Mouse (Mus musculus): ENCODE data around the gene Neurl1a. TPM values are rescaled to one million over a fixed set of nuclear protein-coding genes. Genes with fewer than 3 reads are reported as not detected.

The Neurl1a gene
- polyA plus RNA-seq, 1 experiment from 2014 or later: 4.6 TPM

- H3K9ac ChIP-seq: no peak overlapping the region
- 94% methylated on average over 2 of the region's 2 CpGs for WGBS
These were observed 41.6 kb downstream of the Neurl1a start for GRCm38 (mm10) chr19:47220232-47220631.

GRCm38 (mm10) chr19:47221006-47221405, 42.4 kb downstream of the Neurl1a start:
- no peak overlapping the region for H3K27ac ChIP-seq
- no peak overlapping the region for H3K9ac ChIP-seq
- no peak overlapping the region for H3K4me3 ChIP-seq (replicated peaks)
- H3K4me2 ChIP-seq: no peak overlapping the region
- 74% methylated on average over 4 of the region's 4 CpGs for WGBS
- H3K4me1 ChIP-seq: peaks cover 10% of the 10 kb centered on the region; the same call in 1 of the 2 replicates
- no peaks in the 10 kb centered on the region for H3K9me3 ChIP-seq
- no peaks in the 10 kb centered on the region for H3K36me3 ChIP-seq (replicated peaks)
- no peak for ATAC-seq (ENCODE audit: low FRiP score)
- H3K27me3 ChIP-seq: no peaks in the 10 kb centered on the region; the same call in 1 of the 2 replicates

More at GRCm38 (mm10) chr19:47220232-47220631, 41.6 kb downstream of the Neurl1a start:
- no peak overlapping the region for H3K4me3 ChIP-seq (replicated peaks)
- peaks cover 10% of the 10 kb centered on the region; the same call in 1 of the 2 replicates for H3K4me1 ChIP-seq
- H3K27me3 ChIP-seq: no peaks in the 10 kb centered on the region; the same call in 1 of the 2 replicates
- H3K9me3 ChIP-seq: no peaks in the 10 kb centered on the region
- H3K36me3 ChIP-seq (replicated peaks): no peaks in the 10 kb centered on the region
- ATAC-seq (ENCODE audit: low FRiP score): no peak
- no peak overlapping the region for H3K4me2 ChIP-seq
- H3K27ac ChIP-seq: no peak overlapping the region

GRCm38 (mm10) chr19:47221500-47222153, 43.0 kb downstream of the Neurl1a start:
- ATAC-seq (ENCODE audit: low FRiP score): no peak
- Histone ChIP-seq H3K4me2 (no peak overlapping the region), H3K9ac (no peak overlapping the region), H3K4me3 (replicated peaks) (no peak overlapping the region), H3K9me3 (no peaks in the 10 kb centered on the region), H3K36me3 (replicated peaks) (no peaks in the 10 kb centered on the region), H3K27me3 (no peaks in the 10 kb centered on the region; the same call in 1 of the 2 replicates), H3K4me1 (peaks cover 10% of the 10 kb centered on the region; the same call in 1 of the 2 replicates), H3K27ac (no peak overlapping the region)
- 82% methylated on average over 7 of the region's 7 CpGs for WGBS

GRCm38 (mm10) chr19:47222154-47222840, 43.7 kb downstream of the Neurl1a start:
- H3K4me3 ChIP-seq (replicated peaks): no peak overlapping the region
- ATAC-seq (ENCODE audit: low FRiP score): no peak
- H3K36me3 ChIP-seq (replicated peaks): no peaks in the 10 kb centered on the region
- H3K4me1 ChIP-seq: peaks cover 10% of the 10 kb centered on the region; the same call in 1 of the 2 replicates
- no peaks in the 10 kb centered on the region for H3K9me3 ChIP-seq
- H3K27ac ChIP-seq: no peak overlapping the region
- H3K27me3 ChIP-seq: no peaks in the 10 kb centered on the region; the same call in 1 of the 2 replicates
- H3K4me2 ChIP-seq: no peak overlapping the region
- no peak overlapping the region for H3K9ac ChIP-seq
- WGBS: 88% methylated on average over 8 of the region's 8 CpGs

- 75% methylated on average over 15 of the region's 15 CpGs for WGBS
- Histone ChIP-seq H3K9me3 (no peaks in the 10 kb centered on the region), H3K4me3 (replicated peaks) (no peak overlapping the region), H3K4me2 (no peak overlapping the region), H3K27me3 (no peaks in the 10 kb centered on the region; the same call in 1 of the 2 replicates), H3K27ac (no peak overlapping the region), H3K36me3 (replicated peaks) (no peaks in the 10 kb centered on the region), H3K9ac (no peak overlapping the region), H3K4me1 (peaks cover 10% of the 10 kb centered on the region; the same call in 1 of the 2 replicates)
- no peak for ATAC-seq (ENCODE audit: low FRiP score)
These were observed 44.4 kb downstream of the Neurl1a start for GRCm38 (mm10) chr19:47222841-47223557.

GRCm38 (mm10) chr19:47224743-47225142, 46.1 kb downstream of the Neurl1a start:
- WGBS: 85% methylated on average over 4 of the region's 4 CpGs
- Histone ChIP-seq H3K36me3 (replicated peaks) (no peaks in the 10 kb centered on the region), H3K4me2 (no peak overlapping the region), H3K9me3 (no peaks in the 10 kb centered on the region), H3K27me3 (no peaks in the 10 kb centered on the region; the same call in 1 of the 2 replicates), H3K27ac (no peak overlapping the region), H3K4me3 (replicated peaks) (no peak overlapping the region), H3K9ac (no peak overlapping the region), H3K4me1 (peaks cover 24% of the 10 kb centered on the region)
- no peak for ATAC-seq (ENCODE audit: low FRiP score)

- ATAC-seq (ENCODE audit: low FRiP score): no peak
- WGBS: 89% methylated on average over 5 of the region's 5 CpGs
- Histone ChIP-seq H3K4me3 (replicated peaks) (no peak overlapping the region), H3K9ac (no peak overlapping the region), H3K9me3 (no peaks in the 10 kb centered on the region), H3K27me3 (no peaks in the 10 kb centered on the region; the same call in 1 of the 2 replicates), H3K36me3 (replicated peaks) (no peaks in the 10 kb centered on the region), H3K27ac (no peak overlapping the region), H3K4me1 (peaks cover 24% of the 10 kb centered on the region), H3K4me2 (no peak overlapping the region)
These were observed 47.2 kb downstream of the Neurl1a start for GRCm38 (mm10) chr19:47225791-47226190.

GRCm38 (mm10) chr19:47228725-47229252, 50.2 kb downstream of the Neurl1a start:
- 8% methylated on average over 13 of the region's 17 CpGs for WGBS
- Histone ChIP-seq H3K9ac (peak overlapping the region; percentile 44), H3K27ac (no peak overlapping the region), H3K27me3 (no peaks in the 10 kb centered on the region), H3K9me3 (no peaks in the 10 kb centered on the region), H3K4me2 (peak overlapping the region; percentile 46), H3K36me3 (replicated peaks) (no peaks in the 10 kb centered on the region), H3K4me1 (peaks cover 14% of the 10 kb centered on the region), H3K4me3 (replicated peaks) (no peak overlapping the region)
- ATAC-seq (ENCODE audit: low FRiP score): peak; percentile 49; the same call in 1 of the 2 replicates

GRCm38 (mm10) chr19:47229461-47229860, 50.8 kb downstream of the Neurl1a start:
- Histone ChIP-seq H3K36me3 (replicated peaks) (no peaks in the 10 kb centered on the region), H3K27ac (no peak overlapping the region), H3K4me2 (no peak overlapping the region), H3K9ac (no peak overlapping the region), H3K9me3 (no peaks in the 10 kb centered on the region), H3K4me3 (replicated peaks) (no peak overlapping the region), H3K27me3 (no peaks in the 10 kb centered on the region), H3K4me1 (peaks cover 14% of the 10 kb centered on the region)
- ATAC-seq (ENCODE audit: low FRiP score): no peak
- WGBS: 83% methylated on average over 5 of the region's 5 CpGs

GRCm38 (mm10) chr19:47230082-47230481, 51.5 kb downstream of the Neurl1a start:
- Histone ChIP-seq H3K4me1 (peaks cover 14% of the 10 kb centered on the region), H3K4me2 (no peak overlapping the region), H3K9me3 (no peaks in the 10 kb centered on the region), H3K36me3 (replicated peaks) (no peaks in the 10 kb centered on the region), H3K4me3 (replicated peaks) (no peak overlapping the region), H3K9ac (no peak overlapping the region), H3K27me3 (no peaks in the 10 kb centered on the region), H3K27ac (no peak overlapping the region)
- WGBS: 92% methylated on average over 7 of the region's 7 CpGs
- ATAC-seq (ENCODE audit: low FRiP score): no peak

GRCm38 (mm10) chr19:47230682-47231081, 52.1 kb downstream of the Neurl1a start:
- Histone ChIP-seq H3K9me3 (no peaks in the 10 kb centered on the region), H3K27me3 (no peaks in the 10 kb centered on the region), H3K4me2 (no peak overlapping the region), H3K27ac (no peak overlapping the region), H3K4me3 (replicated peaks) (no peak overlapping the region), H3K9ac (no peak overlapping the region), H3K36me3 (replicated peaks) (no peaks in the 10 kb centered on the region), H3K4me1 (peaks cover 14% of the 10 kb centered on the region)
- WGBS: 83% methylated on average over 8 of the region's 8 CpGs
- no peak for ATAC-seq (ENCODE audit: low FRiP score)

- H3K4me2 ChIP-seq: no peak overlapping the region
- H3K9me3 ChIP-seq: no peaks in the 10 kb centered on the region
- peaks cover 14% of the 10 kb centered on the region for H3K4me1 ChIP-seq
- ATAC-seq (ENCODE audit: low FRiP score): no peak
- 91% methylated on average over 6 of the region's 6 CpGs for WGBS
- no peaks in the 10 kb centered on the region for H3K27me3 ChIP-seq
- H3K36me3 ChIP-seq (replicated peaks): no peaks in the 10 kb centered on the region
- H3K27ac ChIP-seq: no peak overlapping the region
- H3K4me3 ChIP-seq (replicated peaks): no peak overlapping the region
- no peak overlapping the region for H3K9ac ChIP-seq
These were observed 52.8 kb downstream of the Neurl1a start for GRCm38 (mm10) chr19:47231389-47231788.
